Mouse (Mus musculus) limb, embryonic 14.5 days (tissue): Measurements from ENCODE around the gene Trim75. TPM values are rescaled to one million over a fixed set of nuclear protein-coding genes. Genes with fewer than 3 reads are reported as not detected.
"Not testable (repeated sequence)": the region's sequence is repeated elsewhere in the genome, so short reads cannot be mapped to it uniquely, and the experiment has no call there.

Source experiments
- ATAC-seq: fragments of 200-750 bp; cut with Nextera tagmentation; 2 replicates; pipeline ENCODE4 v1.8.0; 2017; ENCODE audit warnings: low read depth, moderate number of reproducible peaks, moderate TSS enrichment; ENCODE audit not compliant: low FRiP score
- DNase-seq: peaks from one replicate; pipeline ENCODE4 v3.0.0-alpha.2; 2015; ENCODE audit warnings: low spot score
- H3K27ac ChIP-seq: fragments of 300-500 bp; sonication (generic); replicated peaks from 2 replicates; pipeline ENCODE4 v1.5.1; 2014; ENCODE audit warnings: low read depth, mild to moderate bottlenecking, low read length, moderate library complexity, mixed read lengths
- H3K27me3 ChIP-seq: fragments of 300-500 bp; sonication (generic); 2 replicates; pipeline ENCODE4 v1.6.1; 2014; ENCODE audit warnings: low read length, mixed read lengths; ENCODE audit not compliant: control insufficient read depth, insufficient read depth
- H3K36me3 ChIP-seq: fragments of 300-500 bp; sonication (generic); 2 replicates; pipeline ENCODE4 v1.6.1; 2014; ENCODE audit warnings: mild to moderate bottlenecking, low read length, moderate library complexity, mixed read lengths; ENCODE audit not compliant: control insufficient read depth, insufficient read depth
- H3K4me1 ChIP-seq: fragments of 300-500 bp; sonication (generic); 2 replicates; pipeline ENCODE4 v1.6.1; 2014; ENCODE audit warnings: antibody characterized with exemption, low read length, mixed read lengths; ENCODE audit not compliant: control insufficient read depth, insufficient read depth
- H3K4me2 ChIP-seq: fragments of 300-500 bp; sonication (generic); replicated peaks from 2 replicates; pipeline ENCODE4 v1.6.1; 2014; ENCODE audit warnings: low read depth, mild to moderate bottlenecking, low read length, moderate library complexity; ENCODE audit not compliant: severe bottlenecking
- H3K4me3 ChIP-seq: fragments of 300-500 bp; sonication (generic); replicated peaks from 2 replicates; pipeline ENCODE4 v1.5.1; 2014; ENCODE audit warnings: low read length
- H3K9ac ChIP-seq: fragments of 300-500 bp; sonication (generic); 2 replicates; pipeline ENCODE4 v1.6.1; 2014; ENCODE audit warnings: mild to moderate bottlenecking, low read depth, low read length, moderate library complexity; ENCODE audit not compliant: severe bottlenecking
- H3K9me3 ChIP-seq: fragments of 300-500 bp; sonication (generic); 2 replicates; pipeline ENCODE4 v1.6.1; 2016; ENCODE audit warnings: low read length; ENCODE audit not compliant: control insufficient read depth
- POLR2A ChIP-seq: fragments of 200-500 bp; IDR thresholded peaks from 2 replicates; pipeline ENCODE4 v1.8.0; 2012; ENCODE audit warnings: inconsistent platforms, mild to moderate bottlenecking, moderate library complexity, borderline replicate concordance; ENCODE audit not compliant: insufficient read depth, insufficient read length; ENCODE audit errors: extremely low read depth
- WGBS: fragments of 180-500 bp; shearing (Covaris S2); extraction: QIAGEN DNeasy Blood & Tissue Kit; methylation state at CpG from one replicate; pipeline ENCODE4 v1.1.7; 2014; 5-methylcytosine and 5-hydroxymethylcytosine counted together
- polyA plus RNA-seq, 2 experiments: library from polyadenylated mRNA; depleted of rRNA in 1 of 2; stranded (reverse) in 1 of 2; unstranded in 1 of 2; fragments of >200 nt; fragmentation: Nextera tagmentation in 1 of 2; extraction: Ambion mirVana in 1 of 2; gene quantifications; 2 replicates each; pipeline versions ENCODE4 v1.2.1 to v1.2.3; 2012 to 2014

Gene Trim75
- polyA plus RNA-seq, 2 experiments: 0.12 TPM; not detected in 1

- ATAC-seq (peak; percentile 80), DNase-seq (peak; percentile 65)
- Histone ChIP-seq H3K4me3 (no peak overlapping the region), H3K4me2 (no peak overlapping the region), H3K9ac (no peak overlapping the region), H3K27me3 (no peaks in the 10 kb centered on the region), H3K27ac (no peak overlapping the region), H3K4me1 (peaks cover 7% of the 10 kb centered on the region), H3K36me3 (no peaks in the 10 kb centered on the region), H3K9me3 (no peaks in the 10 kb centered on the region)
- WGBS: 37% methylated on average over 4 of the region's 4 CpGs
- no peak for TF ChIP-seq POLR2A
Measured at GRCm38 (mm10) chr8:65030735-65031485, 43.3 kb upstream of the Trim75 start.

GRCm38 (mm10) chr8:65029776-65030175 lies 42.1 kb upstream of the Trim75 start:
- DNase-seq: no peak
- Histone ChIP-seq H3K36me3 (no peaks in the 10 kb centered on the region), H3K4me3 (no peak overlapping the region), H3K4me1 (peaks cover 7% of the 10 kb centered on the region), H3K27me3 (no peaks in the 10 kb centered on the region), H3K4me2 (no peak overlapping the region), H3K9me3 (no peaks in the 10 kb centered on the region), H3K9ac (no peak overlapping the region), H3K27ac (no peak overlapping the region)
- no peak for TF ChIP-seq POLR2A
- ATAC-seq: no peak
- WGBS: 53% methylated on average over 4 of the region's 4 CpGs

- TF ChIP-seq POLR2A: no peak
- ATAC-seq: no peak
- Histone ChIP-seq H3K27me3 (no peaks in the 10 kb centered on the region), H3K4me3 (no peak overlapping the region), H3K9me3 (no peaks in the 10 kb centered on the region), H3K36me3 (no peaks in the 10 kb centered on the region), H3K4me2 (no peak overlapping the region), H3K9ac (no peak overlapping the region), H3K4me1 (peaks cover 2% of the 10 kb centered on the region), H3K27ac (no peak overlapping the region)
- WGBS: 62% methylated on average over 12 of the region's 12 CpGs
- DNase-seq: no peak
Measured at GRCm38 (mm10) chr8:65028959-65029686, 41.5 kb upstream of the Trim75 start.

- Histone ChIP-seq H3K4me1 (no peaks in the 10 kb centered on the region), H3K36me3 (no peaks in the 10 kb centered on the region), H3K4me2 (no peak overlapping the region), H3K27me3 (no peaks in the 10 kb centered on the region), H3K4me3 (no peak overlapping the region), H3K9me3 (no peaks in the 10 kb centered on the region), H3K27ac (no peak overlapping the region), H3K9ac (no peak overlapping the region)
- TF ChIP-seq POLR2A: no peak
- ATAC-seq (no peak), DNase-seq (peak; percentile 53)
- 49% methylated on average over 8 of the region's 8 CpGs for WGBS
Measured at GRCm38 (mm10) chr8:65022485-65022884, 34.9 kb upstream of the Trim75 start.

- Histone ChIP-seq H3K4me1 (no peaks in the 10 kb centered on the region), H3K27ac (no peak within 1 kb of the TSS), H3K9me3 (no peaks in the 10 kb centered on the region), H3K27me3 (no peaks in the 10 kb centered on the region), H3K4me3 (no peak within 1 kb of the TSS), H3K9ac (no peak within 1 kb of the TSS), H3K36me3 (no peaks in the 10 kb centered on the region), H3K4me2 (no peak within 1 kb of the TSS)
- no peak for TF ChIP-seq POLR2A
- WGBS: 85% methylated on average over 8 of the region's 8 CpGs
- no peak for ATAC-seq
- no peak for DNase-seq
Measured at GRCm38 (mm10) chr8:65018423-65018822, 30.8 kb upstream of the Trim75 start, which contains the start of the genes Trim61 and Trim60. Gene Trim61 (minus strand): TSS chr8:65018523. Gene Trim60 (minus strand): TSS chr8:65018584.

- not testable (repeated sequence) for H3K36me3 ChIP-seq, DNase-seq, H3K4me3 ChIP-seq, H3K27ac ChIP-seq, H3K9ac ChIP-seq, H3K4me2 ChIP-seq, H3K27me3 ChIP-seq, H3K4me1 ChIP-seq, ATAC-seq, H3K9me3 ChIP-seq
- 74% methylated on average over 6 of the region's 6 CpGs for WGBS
Measured at GRCm38 (mm10) chr8:65007616-65008015, 20.0 kb upstream of the Trim75 start.
